Mouse (Mus musculus): ENCODE measurements around the gene Gm13289. TPM values are rescaled to one million over a fixed set of nuclear protein-coding genes. Genes with fewer than 3 reads are reported as not detected.
"Not testable (repeated sequence)": the region's sequence is repeated elsewhere in the genome, so short reads cannot be mapped to it uniquely, and the experiment has no call there.

Gene Gm13289
- polyA plus RNA-seq (2012; fragmentation: generic; extraction: Trizol): not detected

DNA sequence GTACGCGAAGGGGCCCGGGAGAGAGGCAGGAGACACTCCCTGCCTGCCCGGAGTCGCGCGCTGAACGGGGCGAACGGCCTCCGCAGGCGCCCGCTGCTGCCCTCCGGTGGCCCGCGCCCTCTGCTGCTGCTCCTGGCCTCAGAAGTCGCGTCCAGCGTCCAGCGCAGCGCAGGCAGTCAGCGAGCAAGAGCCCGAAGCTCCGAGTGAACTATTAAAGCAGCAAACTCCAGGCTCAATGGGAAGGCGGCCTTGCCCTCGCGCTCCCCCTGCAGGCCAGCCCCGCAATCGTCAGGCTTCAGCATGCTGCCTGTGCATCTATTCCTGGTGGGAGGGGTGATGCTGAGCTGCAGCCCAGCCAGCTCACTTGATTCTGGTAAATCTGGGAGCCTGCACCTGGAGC lies at the start of gene Gm13289:
Gm13289 (plus strand) TSS at position 301 of the 400 bp plus-strand sequence.
- H3K4me3 ChIP-seq; H3ac ChIP-seq (ENCODE audit: control insufficient read depth, insufficient read length); H3K27me3 ChIP-seq (ENCODE audit: control insufficient read depth, insufficient read depth, insufficient read length); H3K36me3 ChIP-seq (ENCODE audit: control insufficient read depth, insufficient read depth); H3K4me2 ChIP-seq (ENCODE audit: low read depth); H3K79me2 ChIP-seq (ENCODE audit: control insufficient read depth, insufficient read depth): not testable (repeated sequence)

- H3K27me3 ChIP-seq (ENCODE audit: control insufficient read depth, insufficient read depth, insufficient read length): no peaks in the 10 kb centered on the region
- no peak overlapping the region for H3K4me3 ChIP-seq
- H3ac ChIP-seq (ENCODE audit: control insufficient read depth, insufficient read length): no peak overlapping the region
- no peaks in the 10 kb centered on the region for H3K36me3 ChIP-seq (ENCODE audit: control insufficient read depth, insufficient read depth)
- no peak overlapping the region for H3K4me2 ChIP-seq (ENCODE audit: low read depth)
- H3K79me2 ChIP-seq (ENCODE audit: control insufficient read depth, insufficient read depth): no peaks in the 10 kb centered on the region
- TF ChIP-seq SRF (IDR thresholded peaks at IDR 0.05; ENCODE audit: control insufficient read depth, insufficient read length, low read depth): no peak
- no peak for TF ChIP-seq MYOD1 (IDR thresholded peaks at IDR 0.05; ENCODE audit: control insufficient read depth in 1 of 3, insufficient read length in 2 of 3, low read depth in 2 of 3)
- TF ChIP-seq E2F4 (IDR thresholded peaks at IDR 0.05; ENCODE audit: insufficient read depth): no peak
- TF ChIP-seq CEBPB (IDR thresholded peaks at IDR 0.05; ENCODE audit: insufficient read depth, poor library complexity, severe bottlenecking): no peak
- no peak for TF ChIP-seq POLR2A (IDR thresholded peaks at IDR 0.05; ENCODE audit: insufficient read length, low read depth)
- no peak for TF ChIP-seq TCF3 (IDR thresholded peaks at IDR 0.05; ENCODE audit: insufficient read length, low read depth)
- no peak for TF ChIP-seq USF1 (IDR thresholded peaks at IDR 0.05; ENCODE audit: low read depth)
Measured at GRCm38 (mm10) chr4:88727324-88727723, 49.4 kb upstream of the Gm13289 start.

DNA sequence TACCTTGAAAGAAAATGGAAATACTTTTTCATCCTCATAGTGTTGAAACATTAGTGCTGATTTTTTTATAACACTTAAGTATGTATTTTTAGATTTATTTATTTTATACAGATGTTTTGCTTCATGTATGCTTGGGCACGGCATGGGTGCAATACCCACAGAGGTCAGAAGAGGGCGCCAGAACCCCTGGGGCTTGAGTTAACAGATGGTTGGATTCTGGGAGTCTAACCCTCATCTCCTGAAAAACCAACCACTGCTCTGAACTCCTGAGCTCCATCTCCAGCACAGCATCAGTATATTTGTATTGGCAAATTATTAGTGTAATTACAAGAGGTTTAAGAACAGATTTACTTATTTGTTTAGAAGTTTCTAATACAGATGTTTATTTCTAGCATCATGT lies 38.2 kb upstream of the Gm13289 start:
- Histone ChIP-seq H3ac (ENCODE audit: control insufficient read depth, insufficient read length) (no peak overlapping the region), H3K36me3 (ENCODE audit: control insufficient read depth, insufficient read depth) (no peaks in the 10 kb centered on the region), H3K79me2 (ENCODE audit: control insufficient read depth, insufficient read depth) (no peaks in the 10 kb centered on the region), H3K4me3 (no peak overlapping the region), H3K27me3 (ENCODE audit: control insufficient read depth, insufficient read depth, insufficient read length) (no peaks in the 10 kb centered on the region), H3K4me2 (ENCODE audit: low read depth) (no peak overlapping the region)
- TF ChIP-seq REST (IDR thresholded peaks at IDR 0.05; ENCODE audit: insufficient read depth, insufficient read length) (no peak), MYOD1 (IDR thresholded peaks at IDR 0.05; ENCODE audit: control insufficient read depth in 1 of 3, insufficient read length in 2 of 3, low read depth in 2 of 3) (no peak), POLR2AphosphoS2 (IDR thresholded peaks at IDR 0.05; ENCODE audit: insufficient read length, low read depth) (no peak), MYOG (IDR thresholded peaks at IDR 0.05; ENCODE audit: control insufficient read depth in 1 of 3, insufficient read depth in 1 of 3, insufficient read length in 2 of 3, low read depth in 2 of 3) (no peak), E2F4 (IDR thresholded peaks at IDR 0.05; ENCODE audit: insufficient read depth) (no peak), POLR2A (IDR thresholded peaks at IDR 0.05; ENCODE audit: insufficient read length, low read depth) (no peak), SRF (IDR thresholded peaks at IDR 0.05; ENCODE audit: control insufficient read depth, insufficient read length, low read depth) (no peak), MAX (IDR thresholded peaks at IDR 0.05; ENCODE audit: low read depth) (no peak), TCF3 (IDR thresholded peaks at IDR 0.05; ENCODE audit: insufficient read length, low read depth) (no peak), USF1 (IDR thresholded peaks at IDR 0.05; ENCODE audit: low read depth) (no peak), CEBPB (IDR thresholded peaks at IDR 0.05; ENCODE audit: insufficient read depth, poor library complexity, severe bottlenecking) (no peak), TCF12 (IDR thresholded peaks at IDR 0.05; ENCODE audit: insufficient read depth, poor library complexity, severe bottlenecking) (no peak)

DNA sequence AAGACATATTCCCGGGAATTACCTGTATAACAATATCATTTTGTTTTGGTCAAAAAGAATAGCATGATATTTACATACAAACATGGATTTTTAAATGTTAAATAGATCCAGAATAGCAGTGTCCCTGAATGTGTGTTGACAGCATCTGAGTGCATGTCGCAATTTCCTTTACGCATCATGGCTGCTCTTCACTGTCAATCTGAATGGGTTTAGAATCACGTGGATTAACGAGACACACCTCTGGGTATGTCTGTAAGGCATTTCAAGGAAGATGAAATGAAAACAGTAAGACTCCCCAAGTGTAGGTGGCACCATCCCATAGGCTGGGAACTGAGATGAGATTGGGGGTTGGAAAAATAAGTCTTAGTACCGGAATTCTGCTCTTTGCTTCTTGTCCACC lies 37.7 kb upstream of the Gm13289 start:
- no peak overlapping the region for H3ac ChIP-seq (ENCODE audit: control insufficient read depth, insufficient read length)
- H3K4me3 ChIP-seq: no peak overlapping the region
- H3K79me2 ChIP-seq (ENCODE audit: control insufficient read depth, insufficient read depth): no peaks in the 10 kb centered on the region
- H3K4me2 ChIP-seq (ENCODE audit: low read depth): no peak overlapping the region
- TF ChIP-seq TCF3 (IDR thresholded peaks at IDR 0.05; ENCODE audit: insufficient read length, low read depth): no peak
- no peak for TF ChIP-seq POLR2A (IDR thresholded peaks at IDR 0.05; ENCODE audit: insufficient read length, low read depth)
- TF ChIP-seq POLR2AphosphoS2 (IDR thresholded peaks at IDR 0.05; ENCODE audit: insufficient read length, low read depth): no peak
- TF ChIP-seq MYOG (IDR thresholded peaks at IDR 0.05; ENCODE audit: control insufficient read depth in 1 of 3, insufficient read depth in 1 of 3, insufficient read length in 2 of 3, low read depth in 2 of 3): no peak
- no peak for TF ChIP-seq TCF12 (IDR thresholded peaks at IDR 0.05; ENCODE audit: insufficient read depth, poor library complexity, severe bottlenecking)
- no peak for TF ChIP-seq E2F4 (IDR thresholded peaks at IDR 0.05; ENCODE audit: insufficient read depth)
- TF ChIP-seq REST (IDR thresholded peaks at IDR 0.05; ENCODE audit: insufficient read depth, insufficient read length): no peak
- no peaks in the 10 kb centered on the region for H3K36me3 ChIP-seq (ENCODE audit: control insufficient read depth, insufficient read depth)
- no peaks in the 10 kb centered on the region for H3K27me3 ChIP-seq (ENCODE audit: control insufficient read depth, insufficient read depth, insufficient read length)

DNA sequence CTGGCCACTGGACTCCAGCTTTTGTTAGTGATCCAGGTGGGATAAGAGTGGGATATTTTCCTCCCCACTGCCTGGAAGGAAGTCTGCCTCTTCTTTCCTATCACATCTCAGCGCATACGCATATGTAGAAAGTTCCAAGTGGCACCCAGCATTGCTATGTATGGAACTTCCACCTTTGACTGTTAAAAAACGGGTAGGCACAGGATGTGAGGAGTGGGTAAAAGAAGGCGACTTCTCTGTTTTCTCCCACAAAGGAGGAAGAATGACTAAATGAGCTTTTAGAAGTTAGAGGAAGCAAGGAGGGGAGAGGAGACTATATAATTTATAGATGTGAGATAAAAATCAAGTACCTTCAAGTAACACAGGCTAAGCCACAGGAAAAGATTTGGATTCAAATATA lies 35.3 kb upstream of the Gm13289 start:
- Histone ChIP-seq H3K4me3 (no peak overlapping the region), H3K4me2 (ENCODE audit: low read depth) (no peak overlapping the region), H3K36me3 (ENCODE audit: control insufficient read depth, insufficient read depth) (no peaks in the 10 kb centered on the region), H3ac (ENCODE audit: control insufficient read depth, insufficient read length) (no peak overlapping the region), H3K79me2 (ENCODE audit: control insufficient read depth, insufficient read depth) (no peaks in the 10 kb centered on the region), H3K27me3 (ENCODE audit: control insufficient read depth, insufficient read depth, insufficient read length) (no peaks in the 10 kb centered on the region)
- TF ChIP-seq MAX (IDR thresholded peaks at IDR 0.05; ENCODE audit: low read depth): no peak
- TF ChIP-seq TCF3 (IDR thresholded peaks at IDR 0.05; ENCODE audit: insufficient read length, low read depth): no peak
- no peak for TF ChIP-seq REST (IDR thresholded peaks at IDR 0.05; ENCODE audit: insufficient read depth, insufficient read length)
- TF ChIP-seq TCF12 (IDR thresholded peaks at IDR 0.05; ENCODE audit: insufficient read depth, poor library complexity, severe bottlenecking): no peak
- TF ChIP-seq POLR2A (IDR thresholded peaks at IDR 0.05; ENCODE audit: insufficient read length, low read depth): no peak
- no peak for TF ChIP-seq MYOG (IDR thresholded peaks at IDR 0.05; ENCODE audit: control insufficient read depth in 1 of 3, insufficient read depth in 1 of 3, insufficient read length in 2 of 3, low read depth in 2 of 3)
- TF ChIP-seq USF1 (IDR thresholded peaks at IDR 0.05; ENCODE audit: low read depth): no peak
- no peak for TF ChIP-seq POLR2AphosphoS2 (IDR thresholded peaks at IDR 0.05; ENCODE audit: insufficient read length, low read depth)
- no peak for TF ChIP-seq CEBPB (IDR thresholded peaks at IDR 0.05; ENCODE audit: insufficient read depth, poor library complexity, severe bottlenecking)
- no peak for TF ChIP-seq E2F4 (IDR thresholded peaks at IDR 0.05; ENCODE audit: insufficient read depth)
- no peak for TF ChIP-seq MYOD1 (IDR thresholded peaks at IDR 0.05; ENCODE audit: control insufficient read depth in 1 of 3, insufficient read length in 2 of 3, low read depth in 2 of 3)
- no peak for TF ChIP-seq SRF (IDR thresholded peaks at IDR 0.05; ENCODE audit: control insufficient read depth, insufficient read length, low read depth)

All from myocyte (in vitro differentiated cells).